Mouse (Mus musculus) kidney, adult 18-20 months (tissue): ENCODE measurements around the gene Samd4b.

Experiments
- DNase-seq: peaks from one replicate; pipeline ENCODE4 v3.0.0; 2021

Samd4b gene

DNA sequence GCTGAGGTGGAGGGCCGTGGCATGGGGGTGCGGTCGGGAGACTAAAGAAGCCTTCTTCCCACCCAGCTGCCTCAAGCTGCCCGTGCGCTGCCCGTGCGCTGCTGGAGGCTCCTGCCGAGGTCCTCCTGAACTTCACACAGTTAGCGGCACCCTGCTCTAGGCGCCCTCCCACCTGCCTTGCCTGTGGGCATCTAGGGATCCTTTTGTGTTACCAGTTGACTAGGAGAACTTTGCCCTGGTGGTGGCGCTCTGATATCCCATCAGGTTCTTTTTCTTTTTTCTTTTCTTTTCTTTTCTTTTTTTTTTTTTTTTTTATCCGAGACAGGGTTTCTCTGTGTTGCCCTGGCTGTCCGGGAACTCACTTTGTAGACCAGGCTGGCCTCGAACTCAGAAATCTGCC is 107.0 kb downstream of the Samd4b start:
- DNase-seq = no peak

- DNase-seq = peak; percentile 81
Measured at GRCm38 (mm10) chr7:28490410-28490809, 107.5 kb downstream of the Samd4b start.

DNA sequence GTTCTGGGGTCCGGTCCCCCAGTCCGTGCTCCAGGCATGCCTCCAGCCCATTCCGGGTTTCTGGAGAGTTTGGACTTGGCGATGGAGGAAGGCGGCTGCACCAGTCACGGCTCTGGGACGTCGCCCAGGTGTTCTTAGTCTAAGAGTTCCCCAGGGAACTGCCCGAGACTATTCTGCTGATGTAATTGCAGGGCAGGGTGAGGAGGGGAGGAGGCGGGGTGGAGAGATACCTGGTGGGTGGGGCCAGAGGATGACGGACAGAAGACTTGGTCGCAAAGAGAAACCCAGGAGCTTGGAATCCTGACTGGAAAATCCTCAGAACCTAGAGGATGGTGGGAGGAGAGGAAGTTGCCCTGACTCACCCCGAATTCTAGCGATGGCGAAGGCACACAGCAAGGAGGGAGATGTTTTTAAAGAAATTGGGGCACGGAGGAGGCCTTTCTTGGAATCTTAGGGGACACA is 109.9 kb downstream of the Samd4b start:
- peak; percentile 26 for DNase-seq

- no peak for DNase-seq
Measured at GRCm38 (mm10) chr7:28484192-28484591, 113.8 kb downstream of the Samd4b start.

DNA sequence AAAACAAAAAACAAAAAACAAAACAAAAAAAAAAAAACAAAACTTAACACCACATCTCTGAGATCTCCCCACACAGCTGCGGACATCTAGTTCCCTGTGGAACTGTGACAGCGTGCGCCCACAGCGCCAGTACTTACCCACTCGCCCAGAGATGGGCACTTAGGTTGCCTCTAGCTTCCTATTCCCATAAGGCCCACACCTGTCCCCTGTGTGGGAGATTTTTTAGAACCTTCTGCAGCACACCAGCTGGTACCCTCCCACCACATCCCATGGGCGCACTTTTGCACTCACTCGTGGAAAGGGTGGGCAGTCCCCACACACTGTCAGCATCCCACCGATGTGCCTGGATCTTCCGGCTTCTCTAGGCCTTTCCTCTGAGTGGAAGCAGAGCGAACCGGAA is 115.1 kb downstream of the Samd4b start:
- no peak for DNase-seq

GRCm38 (mm10) chr7:28478854-28479253 is 119.1 kb downstream of the Samd4b start:
- no peak for DNase-seq

- DNase-seq = no peak
Measured at GRCm38 (mm10) chr7:28477363-28477762, 120.6 kb downstream of the Samd4b start.

GRCm38 (mm10) chr7:28476191-28476590 is 121.8 kb downstream of the Samd4b start:
- DNase-seq = no peak

DNA sequence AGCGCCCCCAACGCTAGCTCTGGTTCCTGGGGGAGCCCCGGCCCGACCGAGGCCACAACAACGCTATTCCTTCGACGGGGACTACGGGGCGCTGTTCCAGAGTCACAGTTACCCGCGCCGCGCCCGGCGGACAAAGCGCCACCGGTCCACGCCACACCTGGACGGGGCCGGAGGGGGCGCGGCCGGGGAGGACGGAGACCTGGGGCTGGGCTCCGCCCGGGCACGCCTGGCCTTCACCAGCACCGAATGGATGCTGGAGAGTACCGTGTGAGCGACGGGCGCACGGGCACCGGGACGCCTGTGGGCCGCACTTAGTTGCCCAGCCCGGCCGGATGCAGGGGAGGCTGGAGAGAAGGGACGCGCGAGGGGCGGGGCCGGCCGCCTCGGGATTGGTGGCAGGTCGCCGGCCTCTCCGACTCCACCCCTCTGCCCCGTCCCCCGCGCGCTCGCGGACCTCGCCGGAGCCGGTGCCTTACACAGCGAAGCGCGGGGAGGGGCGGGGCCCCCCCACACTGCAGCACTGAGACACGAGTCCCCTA is 130.7 kb downstream of the Samd4b start:
- peak; percentile 71 for DNase-seq

GRCm38 (mm10) chr7:28466721-28467212 is 131.2 kb downstream of the Samd4b start:
- no peak for DNase-seq

DNA sequence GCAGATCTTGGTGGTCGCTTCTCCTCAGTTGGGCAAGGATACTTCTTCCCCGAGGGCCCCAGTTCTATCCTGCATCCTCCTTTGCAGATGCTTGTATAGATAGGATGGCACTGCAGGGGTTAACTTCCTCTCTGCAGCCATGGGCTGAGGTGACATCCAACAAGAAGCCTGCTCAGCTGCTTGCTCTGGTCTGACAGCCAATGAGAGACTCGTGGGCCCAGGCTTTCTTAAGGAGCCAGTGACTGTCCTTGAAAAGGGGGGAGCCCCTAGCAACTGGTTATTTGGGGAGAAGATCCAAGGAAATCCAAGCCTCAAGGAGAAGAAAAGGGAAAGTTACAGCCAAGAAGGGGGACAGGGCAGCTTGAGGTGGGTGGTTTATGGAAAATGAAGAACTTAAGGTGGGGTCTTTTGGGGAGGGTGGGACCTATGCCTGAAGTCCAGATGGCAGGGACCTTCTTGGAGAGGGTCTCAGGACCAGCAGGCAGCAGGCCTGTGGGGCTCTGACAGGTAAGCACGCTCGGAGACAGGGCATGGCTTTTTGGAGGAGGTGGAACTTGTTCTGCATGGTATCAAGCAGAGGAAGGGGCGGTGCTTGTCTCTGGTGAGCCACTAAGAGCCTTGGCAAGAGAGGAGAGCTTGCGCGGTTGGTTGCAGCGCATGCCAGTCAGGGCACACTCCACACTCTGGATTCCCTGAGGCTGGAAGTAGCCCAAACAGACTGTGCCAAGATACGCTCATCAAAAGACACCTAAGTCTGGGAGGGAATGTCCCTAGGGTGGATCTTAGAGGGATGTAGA is 133.3 kb downstream of the Samd4b start:
- DNase-seq = peak; percentile 65

DNA sequence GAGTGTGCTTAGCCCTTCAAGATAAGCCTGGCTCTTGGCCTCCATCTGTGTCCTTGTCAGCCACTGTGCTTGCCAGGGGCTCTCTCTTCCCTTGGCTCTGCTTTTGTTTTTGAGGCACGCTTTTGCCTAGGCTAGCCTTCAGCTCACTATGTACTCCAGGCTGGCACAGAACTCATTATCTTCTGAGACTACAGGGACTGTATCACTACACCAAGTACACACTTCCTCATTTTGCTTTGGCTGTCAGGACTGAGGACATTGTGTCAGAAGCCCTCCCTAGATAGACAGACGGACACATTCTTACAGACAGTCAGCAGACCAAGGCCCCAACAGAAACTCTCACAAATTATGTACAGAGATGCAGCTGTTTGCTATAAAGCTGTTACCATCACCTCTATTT is 135.2 kb downstream of the Samd4b start:
- no peak for DNase-seq

DNA sequence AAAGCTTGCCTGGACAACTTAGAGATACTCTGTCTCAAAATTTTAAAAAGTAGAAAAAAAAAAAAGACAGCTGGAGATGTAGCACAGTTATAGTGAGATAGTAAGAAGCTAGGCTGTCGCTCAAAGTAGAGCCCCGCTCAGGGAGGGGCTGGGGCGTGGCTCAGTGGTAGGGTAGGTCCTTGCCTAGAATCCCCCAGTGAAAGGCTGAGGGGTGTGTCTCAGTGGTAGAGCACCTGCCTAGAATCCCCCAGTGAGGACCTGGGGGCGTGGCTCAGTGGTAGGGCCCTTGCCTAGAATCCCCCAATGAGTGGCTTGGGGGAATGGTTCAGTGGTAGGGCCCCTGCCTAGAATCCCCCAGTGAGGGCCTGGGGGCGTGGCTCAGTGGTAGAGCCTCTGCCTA is 137.6 kb downstream of the Samd4b start:
- no peak for DNase-seq

GRCm38 (mm10) chr7:28452361-28453005 is 145.5 kb downstream of the Samd4b start:
- DNase-seq = no peak

- DNase-seq = no peak
Measured at GRCm38 (mm10) chr7:28451531-28452360, 146.2 kb downstream of the Samd4b start, which contains the start of gene Lrfn1. TSS of gene Lrfn1 (plus strand) at chr7:28451980.

GRCm38 (mm10) chr7:28447865-28448820 is 149.8 kb downstream of the Samd4b start:
- no peak for DNase-seq

GRCm38 (mm10) chr7:28447101-28447830 is 150.7 kb downstream of the Samd4b start:
- DNase-seq = peak; percentile 24

GRCm38 (mm10) chr7:28446446-28446845 is 151.5 kb downstream of the Samd4b start:
- DNase-seq = peak; percentile 87

- no peak for DNase-seq
Measured at GRCm38 (mm10) chr7:28444344-28444974, 153.5 kb downstream of the Samd4b start.

DNA sequence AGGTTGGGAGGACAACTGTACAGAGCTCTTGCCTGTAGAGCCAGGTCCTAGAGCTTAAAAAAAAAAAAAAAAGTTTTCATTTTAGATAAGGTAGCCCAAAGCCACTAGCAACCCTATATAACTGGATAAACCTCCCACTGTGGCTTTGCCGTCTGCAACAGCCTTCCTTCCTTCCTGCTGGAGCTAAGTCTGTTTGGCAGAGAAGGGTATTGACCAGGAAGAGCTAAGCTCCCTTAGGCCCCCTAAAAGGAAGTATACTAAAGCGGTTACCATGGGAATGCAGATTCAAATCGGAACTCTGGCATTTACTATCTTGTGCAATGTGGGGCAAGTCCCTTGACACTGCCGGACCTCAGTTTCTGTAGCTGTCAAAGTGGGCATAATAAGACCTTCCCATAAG is 155.3 kb downstream of the Samd4b start:
- no peak for DNase-seq
